Mouse (Mus musculus): ENCODE results near the gene Swsap1. TPM values are rescaled to one million over a fixed set of nuclear protein-coding genes. Genes with fewer than 3 reads are reported as not detected.

The Swsap1 gene
- polyA plus RNA-seq, 1 experiment from 2014 or later, result 12.5 TPM

GRCm38 (mm10) chr9:21932445-21933137 is 23.0 kb upstream of the Swsap1 start:
- H3K27ac ChIP-seq (ENCODE audit: low read length), result no peak overlapping the region
- H3K27me3 ChIP-seq (replicated peaks; ENCODE audit: control insufficient read depth, insufficient read depth, low read length), result no peaks in the 10 kb centered on the region
- no peak for ATAC-seq
- H3K36me3 ChIP-seq (ENCODE audit: control insufficient read depth, insufficient read depth), result no peaks in the 10 kb centered on the region
- H3K4me3 ChIP-seq (replicated peaks; ENCODE audit: low read length), result no peak overlapping the region
- no peak overlapping the region for H3K4me2 ChIP-seq (ENCODE audit: low read length)
- no peaks in the 10 kb centered on the region for H3K9me3 ChIP-seq (ENCODE audit: control insufficient read depth, low read length)
- 55% methylated on average over 12 of the region's 12 CpGs for WGBS
- no peak overlapping the region for H3K9ac ChIP-seq (replicated peaks; ENCODE audit: low read depth, low read length)
- peaks cover 10% of the 10 kb centered on the region for H3K4me1 ChIP-seq (replicated peaks; ENCODE audit: control insufficient read depth, insufficient read depth, low read length)

GRCm38 (mm10) chr9:21934021-21934420 is 21.5 kb upstream of the Swsap1 start:
- H3K9ac ChIP-seq (replicated peaks; ENCODE audit: low read depth, low read length), result no peak overlapping the region
- H3K27me3 ChIP-seq (replicated peaks; ENCODE audit: control insufficient read depth, insufficient read depth, low read length), result no peaks in the 10 kb centered on the region
- peaks cover 17% of the 10 kb centered on the region for H3K4me1 ChIP-seq (replicated peaks; ENCODE audit: control insufficient read depth, insufficient read depth, low read length)
- 91% methylated on average over 12 of the region's 12 CpGs for WGBS
- H3K36me3 ChIP-seq (ENCODE audit: control insufficient read depth, insufficient read depth), result no peaks in the 10 kb centered on the region
- no peak overlapping the region for H3K4me2 ChIP-seq (ENCODE audit: low read length)
- no peak overlapping the region for H3K27ac ChIP-seq (ENCODE audit: low read length)
- ATAC-seq, result no peak
- H3K4me3 ChIP-seq (replicated peaks; ENCODE audit: low read length), result no peak overlapping the region
- H3K9me3 ChIP-seq (ENCODE audit: control insufficient read depth, low read length), result no peaks in the 10 kb centered on the region

DNA sequence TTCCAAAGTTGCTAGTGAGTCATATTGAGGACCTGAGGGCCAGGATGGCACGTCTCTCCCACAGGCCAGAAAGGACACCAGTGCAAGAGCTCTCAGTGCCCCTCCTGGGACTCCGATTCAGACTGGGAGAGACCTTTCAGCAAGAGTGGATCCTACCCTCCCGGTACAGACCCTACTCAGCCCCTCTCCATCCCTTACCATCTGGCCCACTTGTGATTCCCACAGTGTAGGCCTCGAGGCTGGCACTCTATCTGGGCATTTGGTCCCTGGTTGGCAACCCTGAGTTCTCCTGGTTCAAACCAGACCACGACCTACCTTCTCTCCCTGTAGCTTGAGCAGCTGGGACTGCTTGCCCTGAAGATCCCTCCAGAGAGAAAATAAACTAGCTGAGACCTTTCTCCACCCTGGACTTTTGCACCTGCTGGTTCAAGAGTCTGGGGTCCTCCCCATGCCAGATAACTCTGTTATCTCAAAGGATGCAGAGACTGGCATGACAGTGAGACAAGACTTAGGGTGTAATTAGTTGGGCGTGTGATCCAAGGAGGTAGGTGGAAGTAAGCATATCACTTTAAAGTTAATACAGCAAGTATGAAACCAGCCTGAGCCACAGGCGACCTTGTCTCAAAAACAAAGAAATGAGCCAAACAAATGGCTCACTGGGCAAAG is 20.0 kb upstream of the Swsap1 start:
- H3K4me2 ChIP-seq (ENCODE audit: low read length), result no peak overlapping the region; the same call in 1 of the 2 replicates
- peaks cover 17% of the 10 kb centered on the region for H3K4me1 ChIP-seq (replicated peaks; ENCODE audit: control insufficient read depth, insufficient read depth, low read length)
- WGBS, result 90% methylated on average over 7 of the region's 7 CpGs
- H3K27me3 ChIP-seq (replicated peaks; ENCODE audit: control insufficient read depth, insufficient read depth, low read length), result no peaks in the 10 kb centered on the region
- 0 out of 2 replicates have a peak, but pooled peaks cover 2% of the 10 kb centered on the region for H3K36me3 ChIP-seq (ENCODE audit: control insufficient read depth, insufficient read depth)
- H3K9me3 ChIP-seq (ENCODE audit: control insufficient read depth, low read length), result no peaks in the 10 kb centered on the region
- H3K27ac ChIP-seq (ENCODE audit: low read length), result no peak overlapping the region
- ATAC-seq, result no peak
- no peak overlapping the region for H3K4me3 ChIP-seq (replicated peaks; ENCODE audit: low read length)
- H3K9ac ChIP-seq (replicated peaks; ENCODE audit: low read depth, low read length), result no peak overlapping the region

- Histone ChIP-seq H3K4me2 (ENCODE audit: low read length) (peak within 1 kb of the TSS; percentile 66), H3K27ac (ENCODE audit: low read length) (peak within 1 kb of the TSS; percentile 87), H3K4me1 (replicated peaks; ENCODE audit: control insufficient read depth, insufficient read depth, low read length) (peaks cover 17% of the 10 kb centered on the region), H3K27me3 (replicated peaks; ENCODE audit: control insufficient read depth, insufficient read depth, low read length) (no peaks in the 10 kb centered on the region), H3K9me3 (ENCODE audit: control insufficient read depth, low read length) (no peaks in the 10 kb centered on the region), H3K4me3 (replicated peaks; ENCODE audit: low read length) (peak within 1 kb of the TSS; percentile 88), H3K9ac (replicated peaks; ENCODE audit: low read depth, low read length) (peak within 1 kb of the TSS; percentile 92), H3K36me3 (ENCODE audit: control insufficient read depth, insufficient read depth) (peaks cover 7% of the 10 kb centered on the region; the same call in 1 of the 2 replicates)
- WGBS, result 2% methylated on average over 42 of the region's 43 CpGs
- peak; percentile 90 for ATAC-seq
Measured at GRCm38 (mm10) chr9:21936692-21937570, 18.6 kb upstream of the Swsap1 start, which contains the start of gene Plppr2. TSS of gene Plppr2 (plus strand) at chr9:21937033.

- H3K9me3 ChIP-seq (ENCODE audit: control insufficient read depth, low read length), result no peaks in the 10 kb centered on the region
- no peaks in the 10 kb centered on the region for H3K27me3 ChIP-seq (replicated peaks; ENCODE audit: control insufficient read depth, insufficient read depth, low read length)
- H3K36me3 ChIP-seq (ENCODE audit: control insufficient read depth, insufficient read depth), result peaks cover 7% of the 10 kb centered on the region; the same call in 1 of the 2 replicates
- peak overlapping the region; percentile 92; the same call in 1 of the 2 replicates for H3K9ac ChIP-seq (replicated peaks; ENCODE audit: low read depth, low read length)
- H3K4me1 ChIP-seq (replicated peaks; ENCODE audit: control insufficient read depth, insufficient read depth, low read length), result peaks cover 17% of the 10 kb centered on the region
- peak overlapping the region; percentile 41; the same call in 1 of the 2 replicates for H3K27ac ChIP-seq (ENCODE audit: low read length)
- WGBS, result 71% methylated on average over 4 of the region's 4 CpGs
- H3K4me2 ChIP-seq (ENCODE audit: low read length), result peak overlapping the region; percentile 66
- ATAC-seq, result peak; percentile 15
- H3K4me3 ChIP-seq (replicated peaks; ENCODE audit: low read length), result peak overlapping the region; percentile 88
Measured at GRCm38 (mm10) chr9:21937711-21938175, 17.8 kb upstream of the Swsap1 start.

DNA sequence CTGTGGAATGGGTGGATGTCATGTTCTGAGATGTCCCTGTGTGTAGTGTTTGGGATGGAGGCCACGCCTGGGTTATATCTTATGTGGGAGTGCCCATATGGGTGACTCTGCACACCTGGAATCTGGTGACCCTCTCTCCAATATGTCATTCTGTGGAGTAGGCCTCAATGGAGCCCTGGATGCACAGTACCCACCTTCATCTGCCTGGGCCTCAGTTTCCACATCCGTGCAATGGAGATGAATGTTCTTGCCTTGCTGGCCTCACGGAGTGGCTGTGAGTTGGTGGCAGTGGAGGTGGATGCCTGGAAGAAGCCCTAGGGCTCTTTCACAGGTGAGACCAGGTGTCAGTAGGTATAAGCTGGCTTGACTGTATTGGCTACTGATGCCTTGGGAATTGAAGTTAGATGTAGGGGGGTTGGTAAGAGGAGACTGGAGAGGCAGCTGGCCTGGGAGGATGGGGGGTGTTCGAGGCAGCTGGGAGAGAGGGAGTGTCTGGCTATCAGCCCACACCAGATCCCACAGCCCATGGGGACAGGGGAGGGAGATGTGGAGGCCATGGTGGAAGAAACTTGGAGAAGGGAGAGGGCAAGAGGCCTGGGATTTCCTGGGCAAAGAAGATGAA is 17.2 kb upstream of the Swsap1 start:
- Histone ChIP-seq H3K9ac (replicated peaks; ENCODE audit: low read depth, low read length) (no peak overlapping the region; the same call in none of the 2 replicates), H3K4me1 (replicated peaks; ENCODE audit: control insufficient read depth, insufficient read depth, low read length) (peaks cover 17% of the 10 kb centered on the region), H3K4me2 (ENCODE audit: low read length) (peak overlapping the region; percentile 66), H3K9me3 (ENCODE audit: control insufficient read depth, low read length) (no peaks in the 10 kb centered on the region), H3K36me3 (ENCODE audit: control insufficient read depth, insufficient read depth) (peaks cover 7% of the 10 kb centered on the region; the same call in 1 of the 2 replicates), H3K27ac (ENCODE audit: low read length) (no peak overlapping the region), H3K4me3 (replicated peaks; ENCODE audit: low read length) (peak overlapping the region; percentile 88), H3K27me3 (replicated peaks; ENCODE audit: control insufficient read depth, insufficient read depth, low read length) (no peaks in the 10 kb centered on the region)
- 87% methylated on average over 4 of the region's 4 CpGs for WGBS
- ATAC-seq, result peak; percentile 2; the same call in 1 of the 2 replicates

DNA sequence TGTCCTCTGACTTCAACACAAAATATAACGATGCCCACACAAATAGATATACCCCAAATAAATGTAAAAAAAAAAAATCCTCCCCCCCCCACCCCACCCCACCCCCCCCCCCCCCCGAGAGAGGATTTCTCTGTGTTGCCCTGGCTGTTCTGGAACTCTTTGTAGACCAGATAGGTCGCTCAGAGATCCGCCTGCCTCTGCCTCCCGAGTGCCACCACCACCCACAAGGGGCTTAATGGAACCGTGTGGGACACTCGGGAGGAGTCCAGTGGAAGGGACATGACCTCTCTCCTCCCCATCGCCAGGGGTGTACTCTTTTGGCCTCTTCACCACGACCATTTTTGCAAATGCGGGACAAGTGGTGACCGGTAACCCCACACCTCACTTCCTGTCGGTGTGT is 12.5 kb upstream of the Swsap1 start:
- no peak for ATAC-seq
- peaks cover 12% of the 10 kb centered on the region; the same call in 1 of the 2 replicates for H3K36me3 ChIP-seq (ENCODE audit: control insufficient read depth, insufficient read depth)
- H3K9ac ChIP-seq (replicated peaks; ENCODE audit: low read depth, low read length), result no peak overlapping the region
- no peaks in the 10 kb centered on the region for H3K9me3 ChIP-seq (ENCODE audit: control insufficient read depth, low read length)
- H3K4me1 ChIP-seq (replicated peaks; ENCODE audit: control insufficient read depth, insufficient read depth, low read length), result peaks cover 7% of the 10 kb centered on the region
- peaks cover 2% of the 10 kb centered on the region; the same call in 1 of the 2 replicates for H3K27me3 ChIP-seq (replicated peaks; ENCODE audit: control insufficient read depth, insufficient read depth, low read length)
- no peak overlapping the region for H3K4me3 ChIP-seq (replicated peaks; ENCODE audit: low read length)
- H3K4me2 ChIP-seq (ENCODE audit: low read length), result no peak overlapping the region
- H3K27ac ChIP-seq (ENCODE audit: low read length), result no peak overlapping the region
- 84% methylated on average over 12 of the region's 12 CpGs for WGBS

- Histone ChIP-seq H3K4me1 (replicated peaks; ENCODE audit: control insufficient read depth, insufficient read depth, low read length) (peaks cover under 1% of the 10 kb centered on the region), H3K27me3 (replicated peaks; ENCODE audit: control insufficient read depth, insufficient read depth, low read length) (peaks cover 3% of the 10 kb centered on the region; the same call in 1 of the 2 replicates), H3K27ac (ENCODE audit: low read length) (no peak overlapping the region), H3K9ac (replicated peaks; ENCODE audit: low read depth, low read length) (no peak overlapping the region), H3K9me3 (ENCODE audit: control insufficient read depth, low read length) (no peaks in the 10 kb centered on the region), H3K36me3 (ENCODE audit: control insufficient read depth, insufficient read depth) (peaks cover 12% of the 10 kb centered on the region; the same call in 1 of the 2 replicates), H3K4me2 (ENCODE audit: low read length) (no peak overlapping the region), H3K4me3 (replicated peaks; ENCODE audit: low read length) (no peak overlapping the region)
- 62% methylated on average over 12 of the region's 12 CpGs for WGBS
- ATAC-seq, result 0 out of 2 replicates have a peak, but pooled peaks have one; percentile 5
Measured at GRCm38 (mm10) chr9:21943638-21944037, 11.9 kb upstream of the Swsap1 start.

All from forebrain, embryonic 16.5 days (tissue).